Mouse (Mus musculus) cortical plate, adult 2 months (tissue): ENCODE results near the gene Ldlrad3. TPM values are rescaled to one million over a fixed set of nuclear protein-coding genes. Genes with fewer than 3 reads are reported as not detected.

ENCODE experiments used
- H3K27ac ChIP-seq: fragments of 200-500 bp; 2 replicates; pipeline ENCODE4 v1.5.1; 2012; ENCODE audit warnings: low read length, control low read depth, inconsistent platforms; ENCODE audit not compliant: insufficient read depth
- H3K4me1 ChIP-seq: fragments of 200-500 bp; 2 replicates; pipeline ENCODE4 v1.6.1; 2011; ENCODE audit warnings: low read length; ENCODE audit not compliant: control insufficient read depth, insufficient read depth
- H3K4me3 ChIP-seq: fragments of 200-500 bp; 2 replicates; pipeline ENCODE4 v1.5.1; 2011; ENCODE audit warnings: mild to moderate bottlenecking, low read length, control low read depth; ENCODE audit not compliant: insufficient read depth
- CTCF ChIP-seq: fragments of 200-500 bp; IDR thresholded peaks from 2 replicates; pipeline ENCODE4 v1.5.1; 2011; ENCODE audit warnings: mild to moderate bottlenecking, control low read depth, low read length; ENCODE audit not compliant: insufficient read depth; ENCODE audit errors: extremely low read depth
- POLR2A ChIP-seq: fragments of 200-500 bp; IDR thresholded peaks from 2 replicates; pipeline ENCODE4 v1.6.1; 2011; ENCODE audit warnings: mild to moderate bottlenecking, low read length, control low read depth; ENCODE audit not compliant: insufficient read depth; ENCODE audit errors: extremely low read depth
- polyA plus RNA-seq: library from polyadenylated mRNA; depleted of rRNA; stranded (reverse); fragments of >200 nt; gene quantifications from 2 replicates; pipeline ENCODE4 v1.2.3, GENCODE M21; 2012; rRNA removed

Ldlrad3 gene
- polyA plus RNA-seq: 8.1 and 8.7 TPM in 2 replicates

GRCm38 (mm10) chr2:102185951-102186561 lies at the start of gene Ldlrad3:
TSS of gene Ldlrad3 (minus strand) at chr2:102186385.
- peak within 1 kb of the TSS; percentile 65 for H3K4me3 ChIP-seq
- TF ChIP-seq POLR2A: peak; percentile 49; the same call in 1 of the 2 replicates
- TF ChIP-seq CTCF: no peak
- peak within 1 kb of the TSS; percentile 34 for H3K27ac ChIP-seq
- no peaks in the 10 kb centered on the region for H3K4me1 ChIP-seq

- H3K27ac ChIP-seq: no peak overlapping the region
- H3K4me1 ChIP-seq: no peaks in the 10 kb centered on the region; the same call in 1 of the 2 replicates
- H3K4me3 ChIP-seq: no peak overlapping the region
- TF ChIP-seq POLR2A (no peak), CTCF (no peak)
Observed at GRCm38 (mm10) chr2:102231470-102231869, 45.3 kb upstream of the Ldlrad3 start.

GRCm38 (mm10) chr2:102229126-102229525 lies 42.9 kb upstream of the Ldlrad3 start:
- TF ChIP-seq POLR2A (no peak), CTCF (no peak)
- Histone ChIP-seq H3K4me1 (no peaks in the 10 kb centered on the region; the same call in 1 of the 2 replicates), H3K4me3 (no peak overlapping the region), H3K27ac (no peak overlapping the region)

- H3K27ac ChIP-seq: no peak overlapping the region
- H3K4me1 ChIP-seq: peaks cover 2% of the 10 kb centered on the region; the same call in 1 of the 2 replicates
- no peak for TF ChIP-seq POLR2A
- no peak for TF ChIP-seq CTCF
- no peak overlapping the region for H3K4me3 ChIP-seq
Observed at GRCm38 (mm10) chr2:102228331-102228730, 42.1 kb upstream of the Ldlrad3 start.

- no peak overlapping the region for H3K4me3 ChIP-seq
- TF ChIP-seq CTCF (no peak), POLR2A (no peak)
- no peak overlapping the region for H3K27ac ChIP-seq
- H3K4me1 ChIP-seq: peaks cover 2% of the 10 kb centered on the region; the same call in 1 of the 2 replicates
Observed at GRCm38 (mm10) chr2:102227839-102228238, 41.7 kb upstream of the Ldlrad3 start.

GRCm38 (mm10) chr2:102226274-102226673 lies 40.1 kb upstream of the Ldlrad3 start:
- Histone ChIP-seq H3K27ac (no peak overlapping the region), H3K4me1 (peaks cover 2% of the 10 kb centered on the region; the same call in 1 of the 2 replicates), H3K4me3 (no peak overlapping the region)
- TF ChIP-seq CTCF: no peak
- no peak for TF ChIP-seq POLR2A

GRCm38 (mm10) chr2:102223355-102224128 lies 37.4 kb upstream of the Ldlrad3 start:
- TF ChIP-seq POLR2A: no peak
- no peak for TF ChIP-seq CTCF
- no peak overlapping the region for H3K27ac ChIP-seq

GRCm38 (mm10) chr2:102222749-102223148 lies 36.6 kb upstream of the Ldlrad3 start:
- Histone ChIP-seq H3K4me1 (peaks cover 2% of the 10 kb centered on the region; the same call in 1 of the 2 replicates), H3K4me3 (no peak overlapping the region), H3K27ac (no peak overlapping the region)
- TF ChIP-seq CTCF (no peak), POLR2A (no peak)

More at GRCm38 (mm10) chr2:102223355-102224128, 37.4 kb upstream of the Ldlrad3 start:
- H3K4me1 ChIP-seq: peaks cover 2% of the 10 kb centered on the region; the same call in 1 of the 2 replicates
- no peak overlapping the region for H3K4me3 ChIP-seq

GRCm38 (mm10) chr2:102216817-102217216 lies 30.6 kb upstream of the Ldlrad3 start:
- H3K4me3 ChIP-seq: no peak overlapping the region
- no peaks in the 10 kb centered on the region for H3K4me1 ChIP-seq
- TF ChIP-seq CTCF (no peak), POLR2A (no peak)
- no peak overlapping the region for H3K27ac ChIP-seq

GRCm38 (mm10) chr2:102212096-102212495 lies 25.9 kb upstream of the Ldlrad3 start:
- TF ChIP-seq POLR2A (no peak), CTCF (no peak)

More at GRCm38 (mm10) chr2:102212096-102212495, 25.9 kb upstream of the Ldlrad3 start:
- Histone ChIP-seq H3K4me1 (no peaks in the 10 kb centered on the region), H3K27ac (no peak overlapping the region), H3K4me3 (no peak overlapping the region)
